ENCODE assay signal across 10 mouse cellular contexts in genomic region chr2:68466124-68467070, GRCm38 (mm10). TPM values are rescaled to one million over a fixed set of nuclear protein-coding genes. Genes with fewer than 3 reads are reported as not detected.
DNase-seq lines count a peak whose midpoint lies in the region; ATAC-seq and TF ChIP-seq lines count a peak whose summit lies in the region.
"Had no signal": no experiment of that assay in that cellular context is flagged by ENCODE, and none has a peak within 500 bp of the region (broad histone marks: within the 10 kb centered on the region; RNA-seq: fewer than 3 reads in every experiment).

No protein-coding gene starts in this region.

- DNase-seq in cerebellum, adult 11 months, result peak; percentile 92
- peak; percentile 82 for DNase-seq in lung, postnatal 0 days (ENCODE audit: low spot score)
- DNase-seq in thymus, postnatal 36 days, result peak; percentile 68 to 77
- DNase-seq in right cerebral cortex, postnatal 36 days (ENCODE audit: low spot score in 2 of 2), result no peak
- DNase-seq in layer of hippocampus, adult 9-11 months, result no peak

- H3K4me1 ChIP-seq in intestine, embryonic 16.5 days (ENCODE audit: control insufficient read depth, insufficient read depth, low read length), result peaks cover 9% of the 10 kb centered on the region; the same call in 1 of the 2 replicates
- no peaks in the 10 kb centered on the region for H3K4me1 ChIP-seq in intestine, postnatal 0 days (replicated peaks; ENCODE audit: control insufficient read depth, insufficient read depth, low read length)
- H3K4me1 ChIP-seq in heart, embryonic 14.5 days (ENCODE audit: control insufficient read depth in 2 of 2, insufficient read depth in 2 of 2, low read length in 2 of 2), result peaks cover 42 to 61% of the 10 kb centered on the region in 2 experiments
- peaks cover 8% of the 10 kb centered on the region; the same call in 1 of the 2 replicates for H3K4me1 ChIP-seq in lung, postnatal 0 days (ENCODE audit: insufficient read depth, low read depth, low read length)

- H3K9me3 ChIP-seq in intestine, embryonic 16.5 days (ENCODE audit: control insufficient read depth, low read length), result no peaks in the 10 kb centered on the region
- H3K9me3 ChIP-seq in intestine, postnatal 0 days (ENCODE audit: control insufficient read depth), result no peaks in the 10 kb centered on the region
- H3K9me3 ChIP-seq in heart, embryonic 14.5 days (ENCODE audit: control insufficient read depth, low read length), result no peaks in the 10 kb centered on the region
- H3K9me3 ChIP-seq in lung, postnatal 0 days (ENCODE audit: low read length), result no peaks in the 10 kb centered on the region
- H3K9me3 ChIP-seq: midbrain, embryonic 12.5 days had no signal

- 60% methylated on average over 17 of the region's 19 CpGs for WGBS in intestine, embryonic 16.5 days
- 69% methylated on average over 17 of the region's 19 CpGs for WGBS in intestine, postnatal 0 days
- WGBS in heart, embryonic 14.5 days, result 12% methylated on average over 17 of the region's 19 CpGs
- 33% methylated on average over 17 of the region's 19 CpGs for WGBS in lung, postnatal 0 days

- no peaks in the 10 kb centered on the region for H3K36me3 ChIP-seq in intestine, embryonic 16.5 days (ENCODE audit: control insufficient read depth, insufficient read depth, low read length)
- no peaks in the 10 kb centered on the region for H3K36me3 ChIP-seq in intestine, postnatal 0 days (ENCODE audit: control insufficient read depth, insufficient read depth)
- H3K36me3 ChIP-seq in heart, embryonic 14.5 days (ENCODE audit: control insufficient read depth, insufficient read depth, low read length), result peaks cover 12% of the 10 kb centered on the region
- H3K36me3 ChIP-seq in lung, postnatal 0 days (ENCODE audit: insufficient read depth, low read length), result no peaks in the 10 kb centered on the region
- H3K36me3 ChIP-seq: G1E had no signal

- no peak overlapping the region for H3K4me3 ChIP-seq in intestine, embryonic 16.5 days (ENCODE audit: low read length)
- no peak overlapping the region for H3K4me3 ChIP-seq in intestine, postnatal 0 days (ENCODE audit: low read depth, low read length)
- H3K4me3 ChIP-seq in heart, embryonic 14.5 days (ENCODE audit: control insufficient read depth in 1 of 2, insufficient read depth in 1 of 2, low read depth in 1 of 2, low read length in 2 of 2), result no peak overlapping the region; a peak in 1 of 4 replicates
- H3K4me3 ChIP-seq in lung, postnatal 0 days (ENCODE audit: low read depth, low read length), result no peak overlapping the region
- H3K4me3 ChIP-seq: midbrain, embryonic 12.5 days had no signal

- no peak for ATAC-seq in intestine, embryonic 16.5 days
- ATAC-seq in intestine, postnatal 0 days, result no peak
- peak; percentile 37 for ATAC-seq in heart, embryonic 14.5 days (ENCODE audit: insufficient number of reproducible peaks, insufficient read depth, low FRiP score, low read depth)
- ATAC-seq in lung, postnatal 0 days, result peak; percentile 76

- H3K27me3 ChIP-seq in intestine, embryonic 16.5 days (replicated peaks; ENCODE audit: control insufficient read depth, insufficient read depth, low read length), result no peaks in the 10 kb centered on the region
- no peaks in the 10 kb centered on the region for H3K27me3 ChIP-seq in intestine, postnatal 0 days (replicated peaks; ENCODE audit: control insufficient read depth, insufficient read depth, low read length)
- H3K27me3 ChIP-seq in heart, embryonic 14.5 days (ENCODE audit: control insufficient read depth, insufficient read depth, low read length), result no peaks in the 10 kb centered on the region
- no peaks in the 10 kb centered on the region for H3K27me3 ChIP-seq in lung, postnatal 0 days (replicated peaks; ENCODE audit: insufficient read depth, low read length)
- H3K27me3 ChIP-seq: midbrain, embryonic 12.5 days had no signal

- H3K27ac ChIP-seq in intestine, embryonic 16.5 days (ENCODE audit: low read length), result no peak overlapping the region
- no peak overlapping the region for H3K27ac ChIP-seq in intestine, postnatal 0 days (ENCODE audit: low read depth, low read length)
- peak overlapping the region; percentile 81 to 89 for H3K27ac ChIP-seq in heart, embryonic 14.5 days (replicated peaks in 1 of 2; ENCODE audit: control insufficient read depth in 1 of 2, insufficient read depth in 1 of 2, low read depth in 2 of 2, low read length in 2 of 2)
- peak overlapping the region; percentile 71 for H3K27ac ChIP-seq in lung, postnatal 0 days (ENCODE audit: low read length)
- H3K27ac ChIP-seq: midbrain, embryonic 12.5 days had no signal

- TF ChIP-seq EP300 in lung, postnatal 0 days (IDR thresholded peaks at IDR 0.05), result peak; percentile 56; the same call in 1 of the 2 replicates

- no peak overlapping the region for H3K9ac ChIP-seq in intestine, embryonic 16.5 days (ENCODE audit: low read depth, low read length)
- H3K9ac ChIP-seq in intestine, postnatal 0 days (ENCODE audit: low read depth, low read length), result no peak overlapping the region
- H3K9ac ChIP-seq in heart, embryonic 14.5 days (ENCODE audit: low read length), result peak overlapping the region; percentile 59
- no peak overlapping the region for H3K9ac ChIP-seq in lung, postnatal 0 days (replicated peaks; ENCODE audit: low read depth)
- H3K9ac ChIP-seq: midbrain, embryonic 12.5 days had no signal

- H3K4me2 ChIP-seq in intestine, embryonic 16.5 days (ENCODE audit: low read depth, low read length), result 0 out of 2 replicates have a peak overlapping the region, but pooled peaks have one; percentile 6
- H3K4me2 ChIP-seq in intestine, postnatal 0 days (replicated peaks; ENCODE audit: low read depth), result no peak overlapping the region
- H3K4me2 ChIP-seq in heart, embryonic 14.5 days (ENCODE audit: low read length), result peak overlapping the region; percentile 52
- H3K4me2 ChIP-seq in lung, postnatal 0 days (replicated peaks; ENCODE audit: low read depth, low read length), result peak overlapping the region; percentile 21; the same call in 1 of the 2 replicates
- H3K4me2 ChIP-seq: midbrain, embryonic 12.5 days had no signal

- TF ChIP-seq CTCF in intestine, postnatal 0 days (IDR thresholded peaks at IDR 0.05; ENCODE audit: low read depth), result no peak
- no peak for TF ChIP-seq CTCF in lung, postnatal 0 days (IDR thresholded peaks at IDR 0.05)

RNA-seq across cellular contexts. Expression of gene Stk39, which starts 5.7 kb away (rescaled TPM):
- polyA plus RNA-seq in intestine, embryonic 16.5 days (2015; fragmentation: Nextera tagmentation; extraction: Ambion mirVana), result 4.5 and 5.9 TPM in 2 replicates
- 10.1 and 16.6 TPM in 2 replicates for polyA plus RNA-seq in intestine, postnatal 0 days (2015; fragmentation: Nextera tagmentation; extraction: Ambion mirVana)
- polyA plus RNA-seq in heart, embryonic 14.5 days (2014; fragmentation: Nextera tagmentation; extraction: Ambion mirVana), result 89.0 and 90.8 TPM in 2 replicates
- polyA plus RNA-seq in lung, postnatal 0 days (2015; fragmentation: Nextera tagmentation; extraction: Ambion mirVana), result 11.8 and 12.0 TPM in 2 replicates
- polyA plus RNA-seq: G1E had no signal

Comparison
In these comparisons a context has a peak if more than half of its experiments do, and no peak if none do; other contexts are left out.
1. ATAC-seq: peak in heart, embryonic 14.5 days (single experiment) and lung, postnatal 0 days (single experiment); none in intestine, embryonic 16.5 days (single experiment) and intestine, postnatal 0 days (single experiment).
2. H3K27ac ChIP-seq: peak in heart, embryonic 14.5 days (2 of 2) and lung, postnatal 0 days (single experiment); none in intestine, embryonic 16.5 days (single experiment) and intestine, postnatal 0 days (single experiment).
3. DNase-seq: peak in cerebellum, adult 11 months (single experiment), lung, postnatal 0 days (single experiment) and thymus, postnatal 36 days (2 of 2); none in right cerebral cortex, postnatal 36 days (0 of 2) and layer of hippocampus, adult 9-11 months (single experiment).